Mouse (Mus musculus): ENCODE results near the gene Itsn1.

Itsn1 gene

GRCm38 (mm10) chr16:91905987-91906386 lies 176.9 kb downstream of the Itsn1 start:
- no peak for DNase-seq (ENCODE audit: low spot score in 2 of 2)

DNA sequence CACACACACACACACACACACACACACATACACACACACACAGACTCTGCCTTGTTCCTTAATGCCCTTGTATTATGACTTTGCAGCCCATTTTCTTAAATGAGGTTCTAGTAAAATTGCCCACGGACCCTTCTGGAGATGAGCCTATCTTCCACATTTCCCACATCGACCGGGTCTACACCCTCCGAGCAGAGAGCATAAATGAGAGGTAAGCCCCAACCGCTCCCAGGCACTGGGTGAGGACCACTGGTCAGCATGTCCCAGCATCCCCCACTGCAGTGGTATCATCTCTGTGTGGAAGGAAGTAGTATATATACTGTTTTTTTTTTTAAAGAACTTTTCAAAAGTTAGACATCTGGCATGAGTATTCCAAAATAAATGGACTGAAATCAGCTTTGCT lies 177.6 kb downstream of the Itsn1 start:
- no peak for DNase-seq (ENCODE audit: low spot score in 2 of 2)

- no peak for DNase-seq (ENCODE audit: low spot score in 2 of 2)
These were observed 178.1 kb downstream of the Itsn1 start for GRCm38 (mm10) chr16:91907158-91907557.

GRCm38 (mm10) chr16:91909569-91910335 lies 180.7 kb downstream of the Itsn1 start:
- no peak for DNase-seq (ENCODE audit: low spot score in 2 of 2)

DNA sequence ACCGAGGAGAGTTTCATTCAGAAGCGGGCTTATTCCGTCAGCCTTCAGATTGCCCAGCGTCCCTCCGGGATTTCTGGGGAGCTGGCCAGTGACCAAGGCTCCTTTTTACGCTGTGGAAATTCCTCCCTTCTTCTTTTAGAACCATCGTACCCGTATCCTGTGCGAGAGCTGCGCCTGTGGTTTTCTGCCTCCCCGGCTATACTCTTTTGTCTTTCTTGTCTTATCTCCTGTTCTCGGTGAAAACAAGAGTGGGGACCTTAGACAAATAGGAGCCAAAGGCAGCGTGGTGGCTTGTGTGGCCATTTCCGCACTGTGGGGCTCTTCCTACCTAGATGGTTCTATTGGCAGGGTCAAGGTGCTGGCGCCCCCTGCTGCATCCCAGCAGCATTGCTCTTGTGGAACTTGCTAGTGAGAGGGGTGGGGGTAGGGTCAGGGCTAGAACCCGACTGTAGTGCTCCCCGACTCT lies 188.6 kb downstream of the Itsn1 start:
- peak; percentile 77 to 85 for DNase-seq (ENCODE audit: low spot score in 2 of 2)

DNA sequence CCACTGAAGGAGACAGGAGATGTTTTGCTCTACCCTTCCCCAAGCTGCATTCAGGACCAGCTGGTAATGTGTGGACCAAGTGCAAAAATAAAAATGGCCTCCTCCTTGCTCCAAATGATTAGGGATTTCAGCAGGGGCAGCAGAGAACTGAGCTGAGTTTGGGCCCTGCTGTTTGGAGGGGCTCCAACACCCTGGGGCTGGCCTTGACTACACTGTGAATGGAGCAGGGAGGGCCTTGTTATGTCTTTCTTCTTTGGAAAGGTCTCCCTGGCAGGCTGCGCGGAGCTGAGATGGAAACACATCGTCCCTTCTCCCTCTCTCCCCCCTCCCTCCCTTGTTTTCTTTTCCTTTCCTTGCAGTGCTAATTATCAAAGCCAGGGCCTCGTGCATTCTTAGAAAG lies 189.4 kb downstream of the Itsn1 start:
- DNase-seq (ENCODE audit: low spot score in 2 of 2), result no peak

DNA sequence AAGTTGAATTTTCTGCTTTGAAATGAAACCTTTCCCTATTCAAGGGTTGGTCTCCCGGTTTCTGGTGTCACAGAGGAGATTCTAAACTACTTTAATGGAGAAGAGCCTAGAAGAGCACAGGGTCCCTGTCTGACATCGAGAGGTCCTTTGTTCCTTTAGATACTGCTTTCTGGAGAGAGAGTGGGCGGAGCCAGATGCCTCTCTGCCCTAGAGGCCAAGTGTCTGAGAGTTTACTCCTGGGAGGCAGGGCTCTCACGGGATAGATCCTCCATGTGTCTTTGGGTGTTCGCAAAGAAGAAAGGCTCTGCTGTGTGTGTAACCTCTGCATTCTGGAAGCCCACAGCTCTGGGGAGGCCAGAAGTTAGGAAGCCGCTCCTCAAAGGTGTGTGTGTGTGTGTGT lies 190.0 kb downstream of the Itsn1 start:
- DNase-seq (ENCODE audit: low spot score in 2 of 2), result no peak

GRCm38 (mm10) chr16:91921340-91921739 lies 192.3 kb downstream of the Itsn1 start:
- DNase-seq (ENCODE audit: low spot score in 2 of 2), result no peak

DNA sequence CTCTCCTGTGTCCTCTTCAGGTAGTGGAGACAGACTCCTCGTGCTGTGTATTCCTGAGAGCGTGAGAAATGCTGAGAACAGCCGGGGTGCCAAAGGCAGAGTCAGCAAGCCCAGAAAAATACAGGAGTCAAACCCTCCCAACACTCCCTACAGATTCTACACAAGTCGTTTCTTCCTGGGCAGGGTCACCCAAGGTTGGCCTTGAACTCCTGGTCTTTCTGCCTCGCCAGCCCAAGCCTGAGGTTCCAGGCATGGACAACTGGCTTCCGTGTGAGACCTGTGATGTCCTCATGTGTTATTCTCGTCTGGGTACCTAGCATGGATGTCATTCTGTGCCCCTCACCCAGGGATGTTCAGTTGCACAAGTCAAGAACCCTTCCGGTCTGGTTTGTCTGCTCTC lies 193.9 kb downstream of the Itsn1 start:
- no peak for DNase-seq (ENCODE audit: low spot score in 2 of 2)

DNA sequence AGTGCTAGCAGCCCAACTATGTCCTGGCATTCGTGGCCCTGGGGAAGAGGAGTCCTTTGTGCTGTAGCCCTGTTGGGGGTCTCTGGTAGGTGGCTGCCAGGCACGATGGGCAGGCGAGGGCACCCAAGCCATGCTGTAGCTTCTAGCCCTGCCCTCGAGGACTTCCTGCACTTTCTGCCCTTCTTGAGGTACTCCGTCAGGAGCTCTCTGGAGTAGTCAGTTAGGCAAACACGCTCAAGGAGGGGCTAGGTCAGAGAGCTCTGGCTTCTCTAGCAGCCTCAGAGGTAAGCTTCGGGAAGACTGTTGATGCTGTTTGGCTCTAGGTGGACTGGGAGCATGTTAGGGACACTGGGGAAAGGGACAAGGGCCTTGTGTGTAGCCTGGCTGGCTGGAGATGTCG lies 195.3 kb downstream of the Itsn1 start:
- DNase-seq (ENCODE audit: low spot score in 2 of 2), result no peak

GRCm38 (mm10) chr16:91927911-91928630 lies 199.0 kb downstream of the Itsn1 start:
- DNase-seq (ENCODE audit: low spot score in 2 of 2), result no peak

GRCm38 (mm10) chr16:91931078-91932013 lies 202.3 kb downstream of the Itsn1 start:
- DNase-seq (ENCODE audit: low spot score in 2 of 2), result peak; percentile 86 to 90

DNA sequence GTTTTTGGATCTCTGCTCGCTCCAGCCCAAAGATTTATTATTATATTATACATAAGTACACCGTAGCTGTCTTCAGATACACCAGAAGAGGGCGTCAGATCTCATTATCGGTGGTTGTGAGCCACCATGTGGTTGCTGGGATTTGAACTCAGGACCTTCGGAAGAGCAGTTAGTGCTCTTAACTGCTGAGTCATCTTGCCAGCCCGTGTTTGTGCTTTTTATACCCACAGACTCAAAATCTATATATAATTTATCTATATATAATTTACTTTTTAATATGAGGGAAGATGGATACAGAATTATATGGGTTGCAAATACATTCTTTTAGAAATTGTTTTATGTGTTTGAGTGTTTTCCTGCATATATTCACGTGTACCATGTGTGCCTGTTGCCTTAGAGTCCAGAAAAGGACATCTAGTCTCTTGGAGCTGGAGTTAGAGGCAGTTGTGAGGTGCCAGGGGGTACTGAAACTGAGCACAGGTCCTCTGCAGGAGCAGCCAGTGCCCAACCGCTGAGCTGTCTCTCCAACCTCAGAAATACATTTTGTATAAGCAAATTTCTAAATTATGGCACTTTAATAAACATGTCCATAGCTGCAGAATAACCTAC lies 203.1 kb downstream of the Itsn1 start:
- no peak for DNase-seq (ENCODE audit: low spot score in 2 of 2)

- DNase-seq (ENCODE audit: low spot score in 2 of 2), result peak in 1 of 2 experiments; percentile 35
These were observed 203.9 kb downstream of the Itsn1 start for GRCm38 (mm10) chr16:91932843-91933518.

DNA sequence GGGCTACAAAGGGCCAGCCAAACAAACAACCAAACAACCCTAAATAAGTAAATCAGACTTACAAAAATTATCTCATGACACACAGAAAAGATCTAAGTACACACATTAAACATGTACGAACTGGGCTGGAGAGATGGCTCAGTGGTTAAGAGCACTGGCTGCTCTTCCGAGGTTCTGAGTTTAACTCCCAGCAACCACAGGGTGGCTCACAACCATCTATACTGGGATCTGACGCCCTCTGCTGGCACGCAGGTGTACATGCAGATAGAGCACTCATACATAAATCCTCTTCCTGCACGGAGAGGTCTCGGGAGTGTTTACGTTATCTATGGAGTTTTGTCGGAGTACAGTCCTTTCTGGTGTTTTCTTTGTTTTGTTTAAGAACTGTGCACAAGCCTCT lies 206.0 kb downstream of the Itsn1 start:
- DNase-seq (ENCODE audit: low spot score in 2 of 2), result peak; percentile 40 to 69

- no peak for DNase-seq (ENCODE audit: low spot score in 2 of 2)
These were observed 206.6 kb downstream of the Itsn1 start for GRCm38 (mm10) chr16:91935726-91936125.

GRCm38 (mm10) chr16:91936340-91937030 lies 207.4 kb downstream of the Itsn1 start:
- DNase-seq (ENCODE audit: low spot score in 2 of 2), result peak; percentile 68 to 83

- no peak for DNase-seq (ENCODE audit: low spot score in 2 of 2)
These were observed 208.2 kb downstream of the Itsn1 start for GRCm38 (mm10) chr16:91937281-91937680.

- no peak for DNase-seq (ENCODE audit: low spot score in 2 of 2)
These were observed 209.1 kb downstream of the Itsn1 start for GRCm38 (mm10) chr16:91938141-91938540.

- no peak for DNase-seq (ENCODE audit: low spot score in 2 of 2)
These were observed 211.6 kb downstream of the Itsn1 start for GRCm38 (mm10) chr16:91940726-91941125.
